Mouse (Mus musculus) lung, adult 2 months (tissue): Measurements from ENCODE around the gene Cbx6.

Experiments
- CTCF ChIP-seq: fragments of 200-500 bp; IDR thresholded peaks from 2 replicates; pipeline ENCODE4 v1.5.1; 2011; ENCODE audit warnings: mild to moderate bottlenecking, low read length, control low read depth; ENCODE audit not compliant: insufficient read depth
- POLR2A ChIP-seq: fragments of 200-500 bp; IDR thresholded peaks from 2 replicates; pipeline ENCODE4 v1.6.1; 2011; ENCODE audit warnings: low read depth, mild to moderate bottlenecking, control low read depth, low read length, borderline replicate concordance; ENCODE audit errors: extremely low read depth

GRCm38 (mm10) chr15:79845986-79846385 lies 11.5 kb upstream of the Cbx6 start:
- TF ChIP-seq CTCF (no peak), POLR2A (no peak)
